Mouse (Mus musculus): ENCODE results near the gene Irgm2.

- TF ChIP-seq CTCF (IDR thresholded peaks at IDR 0.05; ENCODE audit: low read depth, low read length): no peak
- TF ChIP-seq GATA2 (IDR thresholded peaks at IDR 0.05; ENCODE audit: borderline replicate concordance, low read depth, low read length): no peak
- TF ChIP-seq TAL1 (conservative IDR thresholded peaks at IDR 0.05; ENCODE audit: low read depth, low read length): no peak
- TF ChIP-seq GATA1 (IDR thresholded peaks at IDR 0.05; ENCODE audit: borderline replicate concordance, low read length): no peak
- no peak for TF ChIP-seq POLR2AphosphoS5 (IDR thresholded peaks at IDR 0.05; ENCODE audit: insufficient replicate concordance, low read depth, low read length)
Measured at GRCm38 (mm10) chr11:58268285-58268684, 68.9 kb downstream of the Irgm2 start.
